Mouse (Mus musculus) urinary bladder, adult 18-20 months (tissue): ENCODE data around the gene Slc44a5.
"Not testable (repeated sequence)": the region's sequence is repeated elsewhere in the genome, so short reads cannot be mapped to it uniquely, and the experiment has no call there.

Source experiments
- DNase-seq, 2 experiments: peaks; one replicate each; pipeline ENCODE4 v3.0.0; 2022; ENCODE audit warnings: low spot score in 2 of 2, mixed read lengths in 2 of 2

The Slc44a5 gene

GRCm38 (mm10) chr3:154101671-154102070 lies 128.4 kb downstream of the Slc44a5 start:
- no peak for DNase-seq

GRCm38 (mm10) chr3:154110528-154110927 lies 137.3 kb downstream of the Slc44a5 start:
- DNase-seq, result no peak

- no peak for DNase-seq
These were observed 138.0 kb downstream of the Slc44a5 start for GRCm38 (mm10) chr3:154111221-154111620.

GRCm38 (mm10) chr3:154114991-154115390 lies 141.8 kb downstream of the Slc44a5 start:
- no peak for DNase-seq

- no peak for DNase-seq
These were observed 142.2 kb downstream of the Slc44a5 start for GRCm38 (mm10) chr3:154115478-154115877.

- no peak for DNase-seq
These were observed 142.8 kb downstream of the Slc44a5 start for GRCm38 (mm10) chr3:154116000-154116399.

GRCm38 (mm10) chr3:154118992-154119603 lies 145.9 kb downstream of the Slc44a5 start:
- DNase-seq, result no peak

- DNase-seq, result no peak
These were observed 149.3 kb downstream of the Slc44a5 start for GRCm38 (mm10) chr3:154122531-154122930.

GRCm38 (mm10) chr3:154124890-154125575 lies 151.8 kb downstream of the Slc44a5 start:
- DNase-seq, result no peak

- DNase-seq, result no peak
These were observed 152.6 kb downstream of the Slc44a5 start for GRCm38 (mm10) chr3:154125768-154126376.

- no peak for DNase-seq
These were observed 154.0 kb downstream of the Slc44a5 start for GRCm38 (mm10) chr3:154127246-154127645.

GRCm38 (mm10) chr3:154129036-154129435 lies 155.8 kb downstream of the Slc44a5 start:
- no peak for DNase-seq

- no peak for DNase-seq
These were observed 157.3 kb downstream of the Slc44a5 start for GRCm38 (mm10) chr3:154130431-154131114.

GRCm38 (mm10) chr3:154133986-154134385 lies 160.8 kb downstream of the Slc44a5 start:
- DNase-seq, result no peak

- no peak for DNase-seq
These were observed 161.5 kb downstream of the Slc44a5 start for GRCm38 (mm10) chr3:154134701-154135100.

GRCm38 (mm10) chr3:154136501-154136900 lies 163.3 kb downstream of the Slc44a5 start:
- DNase-seq, result no peak

- DNase-seq, result no peak
These were observed 168.1 kb downstream of the Slc44a5 start for GRCm38 (mm10) chr3:154141346-154141745.

GRCm38 (mm10) chr3:154142618-154143017 lies 169.4 kb downstream of the Slc44a5 start:
- DNase-seq, result no peak

- DNase-seq, result no peak
These were observed 172.5 kb downstream of the Slc44a5 start for GRCm38 (mm10) chr3:154145750-154146149.

- no peak for DNase-seq
These were observed 176.5 kb downstream of the Slc44a5 start for GRCm38 (mm10) chr3:154149778-154150177.

- not testable (repeated sequence) for DNase-seq
These were observed 180.3 kb downstream of the Slc44a5 start for GRCm38 (mm10) chr3:154153541-154153940.

GRCm38 (mm10) chr3:154165882-154166281 lies 192.6 kb downstream of the Slc44a5 start:
- no peak for DNase-seq
